Mouse (Mus musculus) MEL (cell line): ENCODE measurements at regions not wholly inside any gene's neighbourhood (a gene's known extent, or its start where the extent isn't known, plus 50 kb on each side); places are given as distances from the start of the nearest gene placed in this dataset.

Source experiments
- DNase-seq: peaks from one replicate; pipeline ENCODE4 v3.0.0; 2011; ENCODE audit warnings: low read depth, low spot score
- H3K27ac ChIP-seq: 2 replicates; pipeline ENCODE4 v1.5.1; 2012; ENCODE audit warnings: low read depth, mild to moderate bottlenecking, control low read depth, low read length, moderate library complexity; ENCODE audit not compliant: control insufficient read depth
- H3K27me3 ChIP-seq, 2 experiments: fragments of 150-350 bp in 1 of 2; sonication (generic) in 1 of 2; 2 replicates each; pipeline ENCODE4 v1.6.1; 2012; ENCODE audit warnings: low read length in 2 of 2, mild to moderate bottlenecking in 2 of 2, improper control_type of control experiment in 1 of 2, moderate library complexity in 1 of 2; ENCODE audit not compliant: insufficient read depth in 2 of 2, control insufficient read depth in 1 of 2
- H3K36me3 ChIP-seq, 2 experiments: 2 replicates each; pipeline ENCODE4 v1.6.1; 2012 to 2014; ENCODE audit warnings: low read length in 2 of 2, improper control_type of control experiment in 1 of 2, inconsistent platforms in 1 of 2, mild to moderate bottlenecking in 1 of 2; ENCODE audit not compliant: insufficient read depth in 2 of 2, control insufficient read depth in 1 of 2
- H3K4me1 ChIP-seq, 2 experiments: fragments of 150-350 bp in 1 of 2; sonication (generic) in 1 of 2; 2 replicates each; pipeline ENCODE4 v1.6.1; 2012; ENCODE audit warnings: low read length in 2 of 2, improper control_type of control experiment in 1 of 2, mild to moderate bottlenecking in 1 of 2; ENCODE audit not compliant: insufficient read depth in 2 of 2, control insufficient read depth in 1 of 2
- H3K4me3 ChIP-seq, 2 experiments: fragments of 150-350 bp in 1 of 2; sonication (generic) in 1 of 2; 2 replicates each; pipeline ENCODE4 v1.5.1; 2012; ENCODE audit warnings: low read depth in 2 of 2, low read length in 2 of 2, mild to moderate bottlenecking in 2 of 2, moderate library complexity in 2 of 2, control low read depth in 1 of 2, improper control_type of control experiment in 1 of 2; ENCODE audit not compliant: control insufficient read depth in 1 of 2, insufficient read depth in 1 of 2
- H3K79me2 ChIP-seq: 2 replicates; pipeline ENCODE4 v1.6.1; 2012; ENCODE audit warnings: mild to moderate bottlenecking, low read length, moderate library complexity; ENCODE audit not compliant: control insufficient read depth, poor library complexity, insufficient read depth
- H3K9ac ChIP-seq: 2 replicates; pipeline ENCODE4 v1.6.1; 2012; ENCODE audit warnings: low read depth, mild to moderate bottlenecking, control low read depth, low read length, moderate library complexity; ENCODE audit not compliant: control insufficient read depth, poor library complexity, severe bottlenecking
- H3K9me3 ChIP-seq: fragments of 150-350 bp; sonication (generic); replicated peaks from 2 replicates; pipeline ENCODE4 v1.6.1; 2012; ENCODE audit warnings: mild to moderate bottlenecking, low read length, improper control_type of control experiment, moderate library complexity; ENCODE audit not compliant: insufficient read depth
- BHLHE40 ChIP-seq: IDR thresholded peaks from 2 replicates; pipeline ENCODE4 v1.6.1; 2012; ENCODE audit warnings: low read depth, mild to moderate bottlenecking, inconsistent platforms, low read length, improper control_type of control experiment, borderline replicate concordance
- CHD2 ChIP-seq: IDR thresholded peaks from 2 replicates; pipeline ENCODE4 v1.6.1; 2011; ENCODE audit warnings: low read length, improper control_type of control experiment
- E2F4 ChIP-seq: IDR thresholded peaks from 2 replicates; pipeline ENCODE4 v1.6.1; 2011; ENCODE audit warnings: low read depth, low read length, improper control_type of control experiment, borderline replicate concordance
- ELF1 ChIP-seq: IDR thresholded peaks from 2 replicates; pipeline ENCODE4 v1.6.1; 2014; ENCODE audit warnings: low read depth, mild to moderate bottlenecking, inconsistent platforms, low read length, improper control_type of control experiment, moderate library complexity
- EP300 ChIP-seq, 2 experiments: IDR thresholded peaks; 2 replicates each; pipeline ENCODE4 v1.6.1; 2011; ENCODE audit warnings: improper control_type of control experiment in 2 of 2, low read length in 2 of 2, low read depth in 1 of 2, mild to moderate bottlenecking in 1 of 2
- ETS1 ChIP-seq: IDR thresholded peaks from 2 replicates; pipeline ENCODE4 v1.6.1; 2012; ENCODE audit warnings: low read depth, mild to moderate bottlenecking, inconsistent platforms, low read length, improper control_type of control experiment, moderate library complexity
- HCFC1 ChIP-seq: IDR thresholded peaks from 2 replicates; pipeline ENCODE4 v1.6.1; 2012; ENCODE audit warnings: low read depth, mild to moderate bottlenecking, inconsistent platforms, low read length, improper control_type of control experiment, moderate library complexity
- JUND ChIP-seq: IDR thresholded peaks from 2 replicates; pipeline ENCODE4 v1.6.1; 2011; ENCODE audit warnings: low read depth, mild to moderate bottlenecking, improper control_type of control experiment, low read length
- KAT2A ChIP-seq: conservative IDR thresholded peaks from 2 replicates; pipeline ENCODE4 v1.6.1; 2012; ENCODE audit warnings: low read depth, low read length, improper control_type of control experiment, inconsistent platforms
- MYB ChIP-seq: IDR thresholded peaks from 2 replicates; pipeline ENCODE4 v1.6.1; 2011; ENCODE audit warnings: mild to moderate bottlenecking, low read depth, low read length, improper control_type of control experiment
- NELFE ChIP-seq: IDR thresholded peaks from 2 replicates; pipeline ENCODE4 v1.6.1; 2011; ENCODE audit warnings: low read depth, low read length, improper control_type of control experiment
- NRF1 ChIP-seq: IDR thresholded peaks from 2 replicates; pipeline ENCODE4 v1.6.1; 2014; ENCODE audit warnings: low read depth, mild to moderate bottlenecking, inconsistent platforms, low read length, improper control_type of control experiment, moderate library complexity; ENCODE audit not compliant: poor library complexity, insufficient read depth, severe bottlenecking
- POLR2A ChIP-seq, 2 experiments: IDR thresholded peaks; 2 replicates each; pipeline ENCODE4 v1.6.1; 2011 to 2012; ENCODE audit warnings: low read length in 2 of 2, mild to moderate bottlenecking in 2 of 2, control low read depth in 1 of 2, improper control_type of control experiment in 1 of 2, low read depth in 1 of 2, moderate library complexity in 1 of 2; ENCODE audit not compliant: control insufficient read depth in 1 of 2, insufficient read depth in 1 of 2, poor library complexity in 1 of 2
- POLR2AphosphoS5 ChIP-seq: IDR thresholded peaks from 2 replicates; pipeline ENCODE4 v1.6.1; 2012; ENCODE audit warnings: low read depth, borderline replicate concordance, mild to moderate bottlenecking, inconsistent platforms, low read length, moderate library complexity, mixed read lengths
- RAD21 ChIP-seq: IDR thresholded peaks from 2 replicates; pipeline ENCODE4 v1.6.1; 2011; ENCODE audit warnings: mild to moderate bottlenecking, low read depth, low read length, improper control_type of control experiment
- SMC3 ChIP-seq: IDR thresholded peaks from 2 replicates; pipeline ENCODE4 v1.6.1; 2011; ENCODE audit warnings: low read depth, low read length, improper control_type of control experiment
- TAL1 ChIP-seq: IDR thresholded peaks from 2 replicates; pipeline ENCODE4 v1.6.1; 2012; ENCODE audit warnings: mild to moderate bottlenecking, inconsistent platforms, low read length, moderate library complexity, mixed read lengths
- TBP ChIP-seq: IDR thresholded peaks from 2 replicates; pipeline ENCODE4 v1.8.0; 2011; ENCODE audit warnings: low read depth, low read length, improper control_type of control experiment
- UBTF ChIP-seq: IDR thresholded peaks from 2 replicates; pipeline ENCODE4 v1.6.1; 2012; ENCODE audit warnings: low read depth, mild to moderate bottlenecking, inconsistent platforms, low read length, improper control_type of control experiment, moderate library complexity, borderline replicate concordance; ENCODE audit not compliant: insufficient read depth
- USF1 ChIP-seq: IDR thresholded peaks from 2 replicates; pipeline ENCODE4 v1.6.1; 2014; ENCODE audit warnings: low read depth, mild to moderate bottlenecking, inconsistent platforms, low read length, improper control_type of control experiment, moderate library complexity
- ZC3H11A ChIP-seq: IDR thresholded peaks from 2 replicates; pipeline ENCODE4 v1.6.1; 2012; ENCODE audit warnings: low read depth, mild to moderate bottlenecking, inconsistent platforms, low read length, improper control_type of control experiment
- ZKSCAN1 ChIP-seq: IDR thresholded peaks from 2 replicates; pipeline ENCODE4 v1.6.1; 2012; ENCODE audit warnings: low read depth, mild to moderate bottlenecking, inconsistent platforms, low read length, improper control_type of control experiment, moderate library complexity
- ZMIZ1 ChIP-seq: IDR thresholded peaks from 2 replicates; pipeline ENCODE4 v1.6.1; 2012; ENCODE audit warnings: low read depth, mild to moderate bottlenecking, inconsistent platforms, low read length, improper control_type of control experiment, moderate library complexity

GRCm38 (mm10) chr14:17578776-17579175, 81.3 kb upstream of the Thrb start:
- Histone ChIP-seq H3K9me3 (no peaks in the 10 kb centered on the region), H3K4me1 (no peaks in the 10 kb centered on the region), H3K36me3 (no peaks in the 10 kb centered on the region), H3K79me2 (no peaks in the 10 kb centered on the region), H3K4me3 (no peak overlapping the region), H3K27ac (no peak overlapping the region), H3K27me3 (no peaks in the 10 kb centered on the region), H3K9ac (no peak overlapping the region)
- no peak for DNase-seq
- no peak for TF ChIP-seq UBTF
- TF ChIP-seq RAD21 = no peak
- TF ChIP-seq ZC3H11A = no peak
- no peak for TF ChIP-seq JUND
- no peak for TF ChIP-seq CHD2
- TF ChIP-seq POLR2A (IDR thresholded peaks at IDR 0.05; ENCODE audit: control insufficient read depth in 1 of 2, insufficient read depth in 1 of 2, low read depth in 1 of 2, low read length in 2 of 2, poor library complexity in 1 of 2) = no peak
- no peak for TF ChIP-seq NRF1
- no peak for TF ChIP-seq ZKSCAN1
- TF ChIP-seq TAL1 = no peak
- TF ChIP-seq USF1 = no peak
- no peak for TF ChIP-seq ETS1

GRCm38 (mm10) chr14:17589595-17589994, 70.5 kb upstream of the Thrb start:
- Histone ChIP-seq H3K4me3 (no peak overlapping the region), H3K4me1 (no peaks in the 10 kb centered on the region), H3K27ac (no peak overlapping the region), H3K36me3 (no peaks in the 10 kb centered on the region), H3K27me3 (no peaks in the 10 kb centered on the region), H3K9me3 (no peaks in the 10 kb centered on the region), H3K79me2 (no peaks in the 10 kb centered on the region), H3K9ac (no peak overlapping the region)
- TF ChIP-seq RAD21 (no peak), TAL1 (no peak), POLR2AphosphoS5 (no peak), USF1 (no peak), ZMIZ1 (no peak), SMC3 (no peak), TBP (no peak), NELFE (no peak), E2F4 (no peak), MYB (no peak), HCFC1 (no peak), BHLHE40 (no peak), ELF1 (no peak), EP300 (IDR thresholded peaks at IDR 0.05; ENCODE audit: low read depth in 1 of 2, low read length in 2 of 2) (no peak), NRF1 (no peak), KAT2A (no peak)
- DNase-seq = no peak
